9 mouse cellular contexts compared by ENCODE assay signal in genomic region chr11:11974591-11975255, GRCm38 (mm10).
DNase-seq lines count a peak whose midpoint lies in the region; ATAC-seq and TF ChIP-seq lines count a peak whose summit lies in the region.
"Had no signal": no experiment of that assay in that cellular context is flagged by ENCODE, and none has a peak within 500 bp of the region (broad histone marks: within the 10 kb centered on the region; RNA-seq: fewer than 3 reads in every experiment).

No protein-coding gene starts in this region.

- no peak overlapping the region for H3K4me3 ChIP-seq in heart, embryonic 14.5 days (ENCODE audit: control insufficient read depth in 1 of 2, insufficient read depth in 1 of 2, low read depth in 1 of 2, low read length in 2 of 2)
- H3K4me3 ChIP-seq in heart, embryonic 11.5 days (ENCODE audit: low read depth, low read length): no peak overlapping the region
- no peak overlapping the region for H3K4me3 ChIP-seq in ES-Bruce4 (ENCODE audit: low read depth, low read length)
- H3K4me3 ChIP-seq in liver, embryonic 12.5 days: no peak overlapping the region
- H3K4me3 ChIP-seq: embryonic facial prominence, embryonic 15.5 days had no signal

- H3K36me3 ChIP-seq in heart, embryonic 14.5 days (ENCODE audit: control insufficient read depth, insufficient read depth, low read length): peaks cover 57% of the 10 kb centered on the region
- H3K36me3 ChIP-seq in heart, embryonic 11.5 days (ENCODE audit: control insufficient read depth, insufficient read depth, low read length): peaks cover 9% of the 10 kb centered on the region; the same call in 1 of the 2 replicates
- H3K36me3 ChIP-seq in ES-Bruce4 (ENCODE audit: control insufficient read depth, insufficient read depth, low read length, poor library complexity, severe bottlenecking): peaks cover 3% of the 10 kb centered on the region; the same call in 1 of the 2 replicates
- H3K36me3 ChIP-seq in liver, embryonic 12.5 days: peaks cover 31% of the 10 kb centered on the region

- DNase-seq in cerebellum, postnatal 25 days: peak; percentile 25 to 37
- peak; percentile 76 for DNase-seq in induced T-regulatory cell, adult 2 months (ENCODE audit: low read depth)
- DNase-seq in retina, embryonic 14.5 days (ENCODE audit: low spot score): peak; percentile 72
- DNase-seq in ovary, adult 18-20 months (ENCODE audit: low spot score): no peak

- peaks cover 4 to 23% of the 10 kb centered on the region in 2 experiments; a peak in 3 of 4 replicates for H3K4me1 ChIP-seq in heart, embryonic 14.5 days (ENCODE audit: control insufficient read depth in 2 of 2, insufficient read depth in 2 of 2, low read length in 2 of 2)
- peaks cover 2% of the 10 kb centered on the region; the same call in 1 of the 2 replicates for H3K4me1 ChIP-seq in heart, embryonic 11.5 days (ENCODE audit: control insufficient read depth, insufficient read depth, low read length)
- peaks cover 1% of the 10 kb centered on the region for H3K4me1 ChIP-seq in ES-Bruce4 (ENCODE audit: control insufficient read depth, insufficient read depth, low read length)
- peaks cover 14% of the 10 kb centered on the region for H3K4me1 ChIP-seq in liver, embryonic 12.5 days
- H3K4me1 ChIP-seq: embryonic facial prominence, embryonic 15.5 days had no signal

- no peak for TF ChIP-seq EP300 in ES-Bruce4 (IDR thresholded peaks at IDR 0.05; ENCODE audit: insufficient read depth, low read depth, low read length)

- H3K9me3 ChIP-seq in heart, embryonic 14.5 days (ENCODE audit: control insufficient read depth, low read length): no peaks in the 10 kb centered on the region
- H3K9me3 ChIP-seq in heart, embryonic 11.5 days (replicated peaks; ENCODE audit: control insufficient read depth, low read length): no peaks in the 10 kb centered on the region
- H3K9me3 ChIP-seq in ES-Bruce4 (replicated peaks; ENCODE audit: control insufficient read depth, insufficient read depth, low read length, poor library complexity, severe bottlenecking): peaks cover 6% of the 10 kb centered on the region
- H3K9me3 ChIP-seq in liver, embryonic 12.5 days (replicated peaks): no peaks in the 10 kb centered on the region
- H3K9me3 ChIP-seq: embryonic facial prominence, embryonic 15.5 days had no signal

- WGBS in heart, embryonic 14.5 days: 54% methylated on average over 10 of the region's 10 CpGs
- WGBS in heart, embryonic 11.5 days (ENCODE audit: insufficient replicate concordance): 42% methylated on average over 10 of the region's 10 CpGs
- 45% methylated on average over 10 of the region's 10 CpGs for WGBS in liver, embryonic 12.5 days (ENCODE audit: insufficient replicate concordance)

- no peak overlapping the region for H3K9ac ChIP-seq in heart, embryonic 14.5 days (ENCODE audit: low read length)
- no peak overlapping the region for H3K9ac ChIP-seq in heart, embryonic 11.5 days (ENCODE audit: low read depth, low read length)
- H3K9ac ChIP-seq in ES-Bruce4 (ENCODE audit: low read depth, poor library complexity, severe bottlenecking): peak overlapping the region; percentile 10
- H3K9ac ChIP-seq in liver, embryonic 12.5 days: no peak overlapping the region
- H3K9ac ChIP-seq: embryonic facial prominence, embryonic 15.5 days had no signal

- no peak for TF ChIP-seq POLR2A in ES-Bruce4 (IDR thresholded peaks at IDR 0.05; ENCODE audit: insufficient read depth, low read length)

- H3K27me3 ChIP-seq in heart, embryonic 14.5 days (ENCODE audit: control insufficient read depth, insufficient read depth, low read length): no peaks in the 10 kb centered on the region
- H3K27me3 ChIP-seq in heart, embryonic 11.5 days (ENCODE audit: control insufficient read depth, insufficient read depth, low read length): no peaks in the 10 kb centered on the region
- H3K27me3 ChIP-seq in ES-Bruce4 (ENCODE audit: control insufficient read depth, insufficient read depth, low read length, poor library complexity, severe bottlenecking): no peaks in the 10 kb centered on the region
- no peaks in the 10 kb centered on the region for H3K27me3 ChIP-seq in liver, embryonic 12.5 days (replicated peaks)
- H3K27me3 ChIP-seq: embryonic facial prominence, embryonic 15.5 days had no signal

- peak; percentile 49 for TF ChIP-seq CTCF in ES-Bruce4 (IDR thresholded peaks at IDR 0.05; ENCODE audit: low read depth, low read length)

- ATAC-seq in heart, embryonic 14.5 days (ENCODE audit: insufficient number of reproducible peaks, insufficient read depth, low FRiP score, low read depth): no peak
- ATAC-seq in heart, embryonic 11.5 days (replicated peaks; ENCODE audit: insufficient number of reproducible peaks, low FRiP score, low TSS enrichment): no peak
- no peak for ATAC-seq in liver, embryonic 12.5 days

- H3K4me2 ChIP-seq in heart, embryonic 14.5 days (ENCODE audit: low read length): peak overlapping the region; percentile 16; the same call in 1 of the 2 replicates
- no peak overlapping the region for H3K4me2 ChIP-seq in heart, embryonic 11.5 days
- peak overlapping the region; percentile 19; the same call in 1 of the 2 replicates for H3K4me2 ChIP-seq in liver, embryonic 12.5 days
- H3K4me2 ChIP-seq: embryonic facial prominence, embryonic 15.5 days had no signal

- H3K27ac ChIP-seq in heart, embryonic 14.5 days (replicated peaks in 1 of 2; ENCODE audit: control insufficient read depth in 1 of 2, insufficient read depth in 1 of 2, low read depth in 2 of 2, low read length in 2 of 2): 0 out of 4 replicates have a peak overlapping the region, but pooled peaks of 1 of the 2 experiments have one; percentile 31
- H3K27ac ChIP-seq in heart, embryonic 11.5 days (ENCODE audit: low read depth, low read length): no peak overlapping the region
- no peak overlapping the region for H3K27ac ChIP-seq in ES-Bruce4 (ENCODE audit: insufficient read depth, low read length)
- no peak overlapping the region for H3K27ac ChIP-seq in liver, embryonic 12.5 days
- H3K27ac ChIP-seq: embryonic facial prominence, embryonic 15.5 days had no signal
